Mouse (Mus musculus): ENCODE data around the gene H2al1f. TPM values are rescaled to one million over a fixed set of nuclear protein-coding genes. Genes with fewer than 3 reads are reported as not detected.

The H2al1f gene
- polyA plus RNA-seq, 1 experiment from 2014 or later: not detected

Other genes starting within 250 kb of the H2al1f start
- not detected in 2 replicates for gene H2al1a, start 15.9 kb upstream of the H2al1f start, polyA plus RNA-seq (2015; fragmentation: Nextera tagmentation; extraction: Ambion mirVana)
- not detected in 2 replicates for gene H2al1b, start 12.7 kb upstream of the H2al1f start, polyA plus RNA-seq (2015; fragmentation: Nextera tagmentation; extraction: Ambion mirVana)
- not detected in 2 replicates for gene H2al1c, start 9.5 kb upstream of the H2al1f start, polyA plus RNA-seq (2015; fragmentation: Nextera tagmentation; extraction: Ambion mirVana)
- gene H2al1d, start 6.3 kb upstream of the H2al1f start, polyA plus RNA-seq (2015; fragmentation: Nextera tagmentation; extraction: Ambion mirVana): not detected in 2 replicates
- not detected in 2 replicates for gene H2al1e, start 3.2 kb upstream of the H2al1f start, polyA plus RNA-seq (2015; fragmentation: Nextera tagmentation; extraction: Ambion mirVana)
- gene H2al1g, start 3.1 kb downstream of the H2al1f start, polyA plus RNA-seq (2015; fragmentation: Nextera tagmentation; extraction: Ambion mirVana): not detected in 2 replicates
- gene H2al1h, start 6.3 kb downstream of the H2al1f start, polyA plus RNA-seq (2015; fragmentation: Nextera tagmentation; extraction: Ambion mirVana): not detected in 2 replicates
- not detected in 2 replicates for gene H2al1i, start 9.5 kb downstream of the H2al1f start, polyA plus RNA-seq (2015; fragmentation: Nextera tagmentation; extraction: Ambion mirVana)
- not detected in 2 replicates for gene H2al1j, start 12.7 kb downstream of the H2al1f start, polyA plus RNA-seq (2015; fragmentation: Nextera tagmentation; extraction: Ambion mirVana)

Measured in liver, embryonic 15.5 days (tissue).